Comparison of ENCODE assay signal across 8 mouse cellular contexts in genomic region chr7:102255954-102256353, GRCm38 (mm10). TPM values are rescaled to one million over a fixed set of nuclear protein-coding genes. Genes with fewer than 3 reads are reported as not detected.
DNase-seq lines count a peak whose midpoint lies in the region; ATAC-seq lines count a peak whose summit lies in the region.

TSS of gene Rhog (minus strand) at chr7:102256054.

- H3K27me3 ChIP-seq in forebrain, embryonic 13.5 days, result no peaks in the 10 kb centered on the region
- no peaks in the 10 kb centered on the region for H3K27me3 ChIP-seq in limb, embryonic 15.5 days
- H3K27me3 ChIP-seq in stomach, embryonic 16.5 days (ENCODE audit: control insufficient read depth, insufficient read depth, low read length), result no peaks in the 10 kb centered on the region

- H3K27ac ChIP-seq in forebrain, embryonic 13.5 days, result no peak within 1 kb of the TSS
- H3K27ac ChIP-seq in limb, embryonic 15.5 days, result no peak within 1 kb of the TSS
- H3K27ac ChIP-seq in stomach, embryonic 16.5 days (ENCODE audit: low read length), result no peak within 1 kb of the TSS

- no peak for ATAC-seq in forebrain, embryonic 13.5 days
- no peak for ATAC-seq in hematopoietic stem cell, adult 5-6 weeks (replicated peaks in 1 of 2; ENCODE audit: insufficient read depth in 1 of 2, low FRiP score in 2 of 2, low TSS enrichment in 1 of 2, low read depth in 1 of 2, poor library complexity in 2 of 2, severe bottlenecking in 2 of 2)
- no peak for ATAC-seq in limb, embryonic 15.5 days (ENCODE audit: insufficient number of reproducible peaks, low FRiP score, low TSS enrichment, low read depth)
- ATAC-seq in stomach, embryonic 16.5 days (ENCODE audit: insufficient read depth, low FRiP score), result no peak

- no peak within 1 kb of the TSS for H3K9ac ChIP-seq in forebrain, embryonic 13.5 days
- no peak within 1 kb of the TSS for H3K9ac ChIP-seq in limb, embryonic 15.5 days
- H3K9ac ChIP-seq in stomach, embryonic 16.5 days (ENCODE audit: low read length), result no peak within 1 kb of the TSS

- H3K9me3 ChIP-seq in forebrain, embryonic 13.5 days (replicated peaks), result no peaks in the 10 kb centered on the region
- H3K9me3 ChIP-seq in limb, embryonic 15.5 days, result no peaks in the 10 kb centered on the region
- no peaks in the 10 kb centered on the region for H3K9me3 ChIP-seq in stomach, embryonic 16.5 days (replicated peaks; ENCODE audit: control insufficient read depth, low read length)

- H3K4me1 ChIP-seq in forebrain, embryonic 13.5 days, result peaks cover 3% of the 10 kb centered on the region
- peaks cover 5% of the 10 kb centered on the region for H3K4me1 ChIP-seq in limb, embryonic 15.5 days
- H3K4me1 ChIP-seq in stomach, embryonic 16.5 days (ENCODE audit: control insufficient read depth, insufficient read depth, low read length), result no peaks in the 10 kb centered on the region

- WGBS in forebrain, embryonic 13.5 days, result 80% methylated on average over 3 of the region's 3 CpGs
- 75% methylated on average over 3 of the region's 3 CpGs for WGBS in limb, embryonic 15.5 days
- 82% methylated on average over 3 of the region's 3 CpGs for WGBS in stomach, embryonic 16.5 days

- no peaks in the 10 kb centered on the region for H3K36me3 ChIP-seq in forebrain, embryonic 13.5 days (ENCODE audit: poor library complexity, severe bottlenecking)
- no peaks in the 10 kb centered on the region for H3K36me3 ChIP-seq in limb, embryonic 15.5 days
- no peaks in the 10 kb centered on the region for H3K36me3 ChIP-seq in stomach, embryonic 16.5 days (ENCODE audit: control insufficient read depth, insufficient read depth, low read length)

- no peak within 1 kb of the TSS for H3K4me3 ChIP-seq in forebrain, embryonic 13.5 days
- H3K4me3 ChIP-seq in limb, embryonic 15.5 days, result no peak within 1 kb of the TSS
- no peak within 1 kb of the TSS for H3K4me3 ChIP-seq in stomach, embryonic 16.5 days (replicated peaks; ENCODE audit: low read length)

- DNase-seq in urinary bladder, adult 2 months (ENCODE audit: low spot score), result no peak
- no peak for DNase-seq in urinary bladder, postnatal 14 days (ENCODE audit: low spot score)
- DNase-seq in frontal cortex, postnatal 36 days (ENCODE audit: low spot score in 2 of 2), result no peak
- no peak for DNase-seq in lung, postnatal 36 days

- H3K4me2 ChIP-seq in forebrain, embryonic 13.5 days, result no peak within 1 kb of the TSS
- H3K4me2 ChIP-seq in limb, embryonic 15.5 days, result no peak within 1 kb of the TSS
- no peak within 1 kb of the TSS for H3K4me2 ChIP-seq in stomach, embryonic 16.5 days (ENCODE audit: low read depth, low read length)

RNA-seq across cellular contexts. Expression of gene Rhog, which starts in this region (rescaled TPM):
- polyA plus RNA-seq in urinary bladder, adult 2 months (2012; rRNA removed), result 47.2 and 67.2 TPM in 2 replicates
- 18.4 and 20.2 TPM in 2 replicates for polyA plus RNA-seq in forebrain, embryonic 13.5 days (2015; fragmentation: Nextera tagmentation; extraction: Ambion mirVana)
- total RNA-seq in hematopoietic stem cell, adult 5-6 weeks (2017), result 34.9 and 35.8 TPM in 2 replicates
- 65.2 and 76.2 TPM in 2 replicates for polyA plus RNA-seq in limb, embryonic 15.5 days (2015; fragmentation: Nextera tagmentation; extraction: Ambion mirVana)
- 62.0 and 68.0 TPM in 2 replicates for polyA plus RNA-seq in stomach, embryonic 16.5 days (2015; fragmentation: Nextera tagmentation; extraction: Ambion mirVana)
